Mouse (Mus musculus): ENCODE data around the gene Sntg2. TPM values are rescaled to one million over a fixed set of nuclear protein-coding genes. Genes with fewer than 3 reads are reported as not detected.

Sntg2 gene
- polyA plus RNA-seq, 1 experiment from 2014 or later: not detected

DNA sequence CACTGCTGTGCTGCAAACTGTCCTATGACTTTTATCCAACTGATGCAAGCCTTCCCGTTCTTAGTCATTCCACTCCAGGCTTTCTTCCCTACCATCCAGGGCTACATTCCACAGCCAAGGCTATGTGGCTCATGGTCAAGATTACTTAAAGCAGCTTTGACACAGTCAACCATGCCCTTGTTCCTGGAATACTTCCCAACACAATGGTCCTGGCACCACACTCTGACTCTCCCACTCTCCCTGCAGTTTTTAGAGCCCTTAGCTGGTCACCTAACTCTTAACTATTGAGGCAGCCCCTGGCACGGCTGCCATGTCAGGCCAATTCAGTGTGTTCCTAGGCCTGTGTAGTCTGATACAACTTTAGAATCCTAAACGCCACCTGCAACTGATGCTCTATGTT is 212.7 kb downstream of the Sntg2 start:
- DNase-seq (ENCODE audit: low read depth, low spot score): no peak
- ATAC-seq: no peak
- in situ Hi-C loops (cut with MboI; ENCODE audit: low pct_unique_long_range_greater_than_20kb): no loop called here
- peaks cover 15% of the 10 kb centered on the region for H3K27me3 ChIP-seq
- CTCF ChIA-PET: no interaction called here
- POLR2A ChIA-PET: no interaction called here
- no peak for TF ChIP-seq CTCF (IDR thresholded peaks at IDR 0.05)

DNA sequence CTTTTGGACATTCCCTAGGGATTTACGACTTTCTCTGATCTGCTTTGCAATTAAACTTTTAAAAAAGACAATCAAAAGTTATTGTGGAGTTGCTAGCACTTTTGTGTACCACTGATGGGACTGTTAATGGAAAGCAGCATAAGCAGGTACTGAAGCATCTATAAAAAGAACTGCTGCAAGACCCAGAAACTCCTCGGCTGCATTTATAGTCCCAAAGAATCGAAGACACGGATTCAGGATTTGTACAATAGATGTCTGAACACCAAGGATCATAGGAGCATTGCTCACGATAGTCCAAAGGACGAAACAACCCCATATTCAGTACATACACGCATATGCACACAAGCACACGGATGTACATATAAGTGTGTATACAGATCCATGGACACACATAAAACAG is 213.4 kb downstream of the Sntg2 start:
- in situ Hi-C loops (cut with MboI; ENCODE audit: low pct_unique_long_range_greater_than_20kb): no loop called here
- no peak for TF ChIP-seq CTCF (IDR thresholded peaks at IDR 0.05)
- peaks cover 15% of the 10 kb centered on the region for H3K27me3 ChIP-seq
- CTCF ChIA-PET: no interaction called here
- POLR2A ChIA-PET: no interaction called here
- no peak for DNase-seq (ENCODE audit: low read depth, low spot score)
- ATAC-seq: no peak

DNA sequence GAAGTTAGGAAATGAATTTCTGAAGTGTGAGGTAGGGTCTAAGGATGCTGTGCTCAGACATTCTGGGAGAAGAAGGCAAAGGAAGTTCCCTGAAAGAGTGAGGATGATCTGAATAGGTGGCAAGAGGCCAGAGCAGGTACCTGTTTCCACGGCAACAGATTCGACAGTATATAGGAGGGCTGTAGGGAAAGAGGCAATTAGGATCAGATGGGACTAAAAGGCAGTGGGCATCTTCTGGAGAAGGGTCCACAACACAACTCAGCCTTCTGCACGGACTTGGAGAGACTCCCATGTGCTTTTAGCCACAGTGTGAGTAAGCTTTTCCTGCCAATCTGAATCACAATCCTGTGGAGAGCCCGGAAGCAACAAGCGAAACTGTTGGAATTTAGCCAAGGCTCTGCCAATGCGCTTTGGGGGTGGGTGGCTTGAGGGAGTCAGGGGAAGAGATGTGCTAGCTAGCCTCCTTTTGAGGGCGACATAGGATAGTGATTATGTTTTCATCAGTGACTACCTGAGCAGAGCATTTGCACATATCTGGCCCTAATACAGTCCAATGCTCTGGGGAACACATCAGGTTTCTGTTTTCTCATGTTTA is 219.0 kb downstream of the Sntg2 start:
- CTCF ChIA-PET: no interaction called here
- in situ Hi-C loops (cut with MboI; ENCODE audit: low pct_unique_long_range_greater_than_20kb): no loop called here
- POLR2A ChIA-PET: no interaction called here
- ATAC-seq: no peak
- peaks cover 17% of the 10 kb centered on the region for H3K27me3 ChIP-seq
- DNase-seq (ENCODE audit: low read depth, low spot score): no peak
- TF ChIP-seq CTCF (IDR thresholded peaks at IDR 0.05): no peak

DNA sequence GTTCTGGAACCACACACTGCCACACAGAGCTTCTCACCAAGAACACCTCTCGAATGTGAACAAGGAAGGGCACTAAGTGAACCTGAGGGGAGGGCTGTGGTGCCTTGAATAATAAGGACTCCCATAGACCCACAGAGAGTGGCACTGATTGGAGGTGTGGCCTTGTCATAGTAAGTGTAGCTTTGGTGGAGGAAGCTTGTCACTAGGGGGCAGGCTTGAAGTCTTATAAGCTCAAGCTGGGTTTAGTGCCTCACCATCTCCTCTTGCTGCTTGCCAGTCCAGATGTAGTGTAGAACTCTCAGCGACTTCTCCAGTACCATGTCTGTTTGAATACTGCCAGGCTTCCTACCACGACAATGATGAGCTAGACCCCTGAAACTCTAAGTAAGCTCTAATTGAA is 231.1 kb downstream of the Sntg2 start:
- in situ Hi-C loops (cut with MboI; ENCODE audit: low pct_unique_long_range_greater_than_20kb): no loop called here
- POLR2A ChIA-PET: no interaction called here
- no peak for DNase-seq (ENCODE audit: low read depth, low spot score)
- CTCF ChIA-PET: interaction anchor here (2.2 kb wide), 1 partner anchor 13 kb away, joined by 4 read pairs; no protein-coding TSS in a partner anchor
- peaks cover 34% of the 10 kb centered on the region for H3K27me3 ChIP-seq
- no peak for ATAC-seq
- TF ChIP-seq CTCF (IDR thresholded peaks at IDR 0.05): peak; percentile 17

DNA sequence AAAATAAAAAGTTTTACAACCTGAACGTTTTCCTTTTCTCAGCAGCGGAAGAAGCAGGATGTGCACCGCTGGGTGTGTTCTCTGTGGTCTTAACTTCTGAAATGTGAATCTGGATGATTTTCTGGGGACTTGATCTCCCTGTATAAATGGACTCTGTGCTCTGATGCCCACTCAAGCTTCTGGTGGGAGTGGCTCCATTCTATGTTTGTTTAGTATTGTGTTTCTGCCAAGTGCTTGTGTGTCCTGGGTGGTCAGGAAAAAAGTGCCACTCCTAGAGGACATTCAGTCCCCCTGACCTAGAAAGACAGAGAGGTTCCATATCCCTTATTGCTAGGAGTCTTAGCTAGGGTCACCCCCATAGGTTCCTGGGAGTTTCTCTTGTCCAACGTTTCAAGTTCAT is 240.7 kb downstream of the Sntg2 start, which contains the start of gene Tpo:
Gene Tpo (minus strand): TSS at position 101 of the 400 bp plus-strand sequence.
- in situ Hi-C loops (cut with MboI; ENCODE audit: low pct_unique_long_range_greater_than_20kb): no loop called here
- ChIA-PET CTCF (no interaction called here), POLR2A (no interaction called here)
- peaks cover 40% of the 10 kb centered on the region for H3K27me3 ChIP-seq
- DNase-seq (ENCODE audit: low read depth, low spot score): no peak
- no peak for ATAC-seq
- TF ChIP-seq CTCF (IDR thresholded peaks at IDR 0.05): no peak

DNA sequence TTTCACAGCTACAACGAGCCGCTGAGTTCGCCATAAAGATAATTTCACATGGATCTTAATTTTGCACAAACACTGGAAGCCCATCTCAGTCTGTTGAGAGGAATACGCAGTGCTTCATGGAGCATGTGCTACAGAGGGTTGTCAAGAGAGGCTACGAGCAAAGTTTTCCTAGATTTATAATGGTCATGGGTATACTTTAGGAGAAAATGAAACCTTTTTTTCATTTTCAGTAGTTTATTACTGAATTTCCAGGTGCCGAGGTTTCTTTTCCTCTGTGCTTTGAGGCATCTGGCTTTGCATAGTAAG is 243.8 kb downstream of the Sntg2 start:
- ChIA-PET CTCF (interaction anchor here (1.7 kb wide), 1 partner anchor 12 kb away, joined by 4 read pairs; no protein-coding TSS in a partner anchor), POLR2A (no interaction called here)

DNA sequence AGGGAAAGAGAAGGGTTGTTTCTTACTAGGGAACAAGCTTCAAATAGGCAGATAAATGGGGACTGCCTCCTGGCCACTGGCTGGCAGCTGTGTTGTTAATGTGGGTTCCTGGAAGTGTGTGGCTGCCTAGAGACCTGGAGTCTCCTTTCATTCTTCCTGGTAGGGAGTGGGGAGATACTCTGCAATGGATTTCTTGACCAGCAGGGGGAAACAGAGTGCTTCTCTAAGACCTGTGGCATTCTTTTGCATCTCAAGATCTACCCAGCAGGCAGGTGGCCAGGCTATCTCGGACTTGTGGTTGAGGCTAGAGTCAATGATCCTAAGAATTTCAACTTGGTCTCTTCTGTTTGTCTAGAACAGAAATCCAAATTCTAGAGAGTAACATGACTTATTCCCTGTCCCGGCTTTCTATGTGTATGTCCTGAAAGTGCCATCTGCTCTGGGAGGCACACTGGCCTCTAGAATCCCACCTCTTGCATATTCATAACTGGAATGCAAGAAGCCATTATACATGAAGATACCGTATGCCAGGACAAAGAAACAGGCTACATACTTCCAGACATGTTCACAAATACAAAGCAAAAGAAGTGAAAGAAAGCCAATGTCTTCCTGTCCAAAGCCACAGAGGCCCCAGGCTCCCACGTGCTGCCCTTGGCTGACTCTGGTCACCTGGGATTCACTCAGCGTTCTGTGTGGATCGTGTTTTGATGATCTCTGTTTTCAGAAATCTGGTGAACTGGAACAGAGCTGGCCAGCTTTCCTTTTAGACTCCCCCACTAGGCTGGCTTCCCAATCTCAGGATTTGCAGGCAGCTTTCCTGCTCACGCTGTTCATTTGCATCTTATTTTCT is 244.4 kb downstream of the Sntg2 start:
- TF ChIP-seq CTCF (IDR thresholded peaks at IDR 0.05): peak; percentile 77
- ChIA-PET POLR2A (no interaction called here), CTCF (interaction anchor here (0.7 to 1.7 kb wide), 2 partner anchors 13 to 28 kb away, joined by 4 to 5 read pairs; no protein-coding TSS in a partner anchor)
- DNase-seq (ENCODE audit: low read depth, low spot score): peak; percentile 3
- peak; percentile 80 for ATAC-seq
- H3K27me3 ChIP-seq: peaks cover 39% of the 10 kb centered on the region
- in situ Hi-C loops (cut with MboI; ENCODE audit: low pct_unique_long_range_greater_than_20kb): loop anchor here (5.0 to 10.0 kb wide), 2 partner anchors 239 to 446 kb away; no protein-coding TSS in a partner anchor

More for the DNA sequence above, 243.8 kb downstream of the Sntg2 start:
- in situ Hi-C loops (cut with MboI; ENCODE audit: low pct_unique_long_range_greater_than_20kb): loop anchor here (5.0 to 10.0 kb wide), 2 partner anchors 238 to 445 kb away; no protein-coding TSS in a partner anchor
- peaks cover 40% of the 10 kb centered on the region for H3K27me3 ChIP-seq
- DNase-seq (ENCODE audit: low read depth, low spot score): no peak
- no peak for ATAC-seq
- no peak for TF ChIP-seq CTCF (IDR thresholded peaks at IDR 0.05)

Other genes with a start within 250 kb of the Sntg2 start
- gene Tpo, start 240.8 kb downstream of the Sntg2 start, polyA plus RNA-seq (2021): not detected
- 14.0 TPM for gene Tmem18, start 211.1 kb upstream of the Sntg2 start, polyA plus RNA-seq (2021)